7 mouse cellular contexts compared by ENCODE assay signal in the genomic region with DNA sequence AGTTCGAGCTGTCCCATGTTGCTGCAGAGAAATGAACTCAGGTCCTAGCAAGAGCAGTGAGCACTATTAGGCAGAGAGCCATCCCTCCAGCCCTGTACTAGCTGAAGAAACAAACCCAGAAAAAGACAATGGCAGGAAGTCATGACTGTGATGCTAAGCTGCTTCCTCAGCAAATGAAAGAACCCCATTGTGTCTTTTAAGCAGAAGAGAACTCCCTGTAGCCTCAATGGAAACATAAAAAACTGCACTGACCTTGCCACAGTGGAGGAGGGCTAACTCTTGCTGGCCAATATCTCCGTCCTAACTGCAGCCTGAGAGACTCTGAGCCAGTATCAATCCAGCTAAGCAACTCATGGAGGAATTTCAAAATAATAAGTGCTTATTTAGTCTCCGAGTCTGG. TPM values are rescaled to one million over a fixed set of nuclear protein-coding genes. Genes with fewer than 3 reads are reported as not detected.
DNase-seq lines count a peak whose midpoint lies in the region; ATAC-seq and TF ChIP-seq lines count a peak whose summit lies in the region.

No protein-coding gene starts in this region.

- H3K4me3 ChIP-seq in layer of hippocampus, adult 2 months = no peak overlapping the region
- H3K4me3 ChIP-seq in brown adipose tissue, adult 24 weeks (ENCODE audit: insufficient read depth, low read depth, low read length) = no peak overlapping the region
- no peak overlapping the region for H3K4me3 ChIP-seq in heart, embryonic 16.5 days (ENCODE audit: low read length)
- H3K4me3 ChIP-seq in midbrain, embryonic 13.5 days (replicated peaks) = no peak overlapping the region

- H3K36me3 ChIP-seq in heart, embryonic 16.5 days (ENCODE audit: control insufficient read depth, insufficient read depth) = no peaks in the 10 kb centered on the region
- no peaks in the 10 kb centered on the region for H3K36me3 ChIP-seq in midbrain, embryonic 13.5 days

- 48% methylated on average over 3 of the region's 3 CpGs for WGBS in heart, embryonic 16.5 days
- WGBS in midbrain, embryonic 13.5 days = 42% methylated on average over 3 of the region's 3 CpGs

- H3K27me3 ChIP-seq in heart, embryonic 16.5 days (ENCODE audit: control insufficient read depth, insufficient read depth, low read length) = no peaks in the 10 kb centered on the region
- no peaks in the 10 kb centered on the region for H3K27me3 ChIP-seq in midbrain, embryonic 13.5 days

- TF ChIP-seq CTCF in layer of hippocampus, adult 2 months (conservative IDR thresholded peaks at IDR 0.05) = no peak

- DNase-seq in layer of hippocampus, adult 2 months (ENCODE audit: low spot score in 2 of 2) = no peak
- no peak for DNase-seq in layer of hippocampus, postnatal 10 days (ENCODE audit: low spot score in 2 of 2)
- DNase-seq in T-cell, adult 2 months (ENCODE audit: low spot score) = no peak
- DNase-seq in frontal cortex, postnatal 36 days (ENCODE audit: low spot score in 2 of 2) = no peak

- H3K9ac ChIP-seq in heart, embryonic 16.5 days (ENCODE audit: low read length) = 0 out of 2 replicates have a peak overlapping the region, but pooled peaks have one; percentile 22
- H3K9ac ChIP-seq in midbrain, embryonic 13.5 days (replicated peaks) = no peak overlapping the region

- peaks cover 34% of the 10 kb centered on the region for H3K4me1 ChIP-seq in brown adipose tissue, adult 24 weeks (ENCODE audit: control insufficient read depth, insufficient read depth, insufficient read length, low read length)
- peaks cover 21% of the 10 kb centered on the region for H3K4me1 ChIP-seq in heart, embryonic 16.5 days (ENCODE audit: control insufficient read depth, insufficient read depth, low read length)
- H3K4me1 ChIP-seq in midbrain, embryonic 13.5 days (replicated peaks) = peaks cover 12% of the 10 kb centered on the region

- peak overlapping the region; percentile 80 for H3K27ac ChIP-seq in layer of hippocampus, adult 2 months
- peak overlapping the region; percentile 91 for H3K27ac ChIP-seq in brown adipose tissue, adult 24 weeks (replicated peaks; ENCODE audit: low read depth, low read length)
- H3K27ac ChIP-seq in heart, embryonic 16.5 days (ENCODE audit: low read length) = peak overlapping the region; percentile 78
- H3K27ac ChIP-seq in midbrain, embryonic 13.5 days = no peak overlapping the region

- H3K9me3 ChIP-seq in heart, embryonic 16.5 days (replicated peaks; ENCODE audit: control insufficient read depth, low read length) = no peaks in the 10 kb centered on the region
- H3K9me3 ChIP-seq in midbrain, embryonic 13.5 days = no peaks in the 10 kb centered on the region

- H3K4me2 ChIP-seq in heart, embryonic 16.5 days (ENCODE audit: low read depth, low read length) = no peak overlapping the region
- no peak overlapping the region for H3K4me2 ChIP-seq in midbrain, embryonic 13.5 days (replicated peaks)

- no peak; the same call in 1 of the 2 replicates for ATAC-seq in heart, embryonic 16.5 days (replicated peaks; ENCODE audit: extremely low read depth, insufficient read depth, low FRiP score)
- ATAC-seq in midbrain, embryonic 13.5 days = 0 out of 2 replicates have a peak, but pooled peaks have one; percentile 14

RNA-seq across cellular contexts. Expression of a gene that starts 13.4 kb away (rescaled TPM):
- total RNA-seq in layer of hippocampus, adult 2 months (2021) = 100 to 1,000 TPM; 173 to 184 TPM
- 100 to 1,000 TPM; 110 to 121 TPM for total RNA-seq in layer of hippocampus, postnatal 10 days (2021)
- polyA plus RNA-seq in brown adipose tissue, adult 24 weeks (2012; ENCODE audit: insufficient read depth, insufficient read length, missing spikeins) = 37.7 and 42.9 TPM in 2 replicates
- 6.7 and 7.3 TPM in 2 replicates for polyA plus RNA-seq in heart, embryonic 16.5 days (2015; fragmentation: Nextera tagmentation; extraction: Ambion mirVana)
- 5.0 and 6.3 TPM in 2 replicates for polyA plus RNA-seq in midbrain, embryonic 13.5 days (2015; fragmentation: Nextera tagmentation; extraction: Ambion mirVana)
